Mouse (Mus musculus) E14TG2a.4 (cell line): ENCODE results near the gene Abcb6.

Experiments used
- CTCF ChIP-seq: conservative IDR thresholded peaks from 2 replicates; pipeline ENCODE4 v1.5.1; 2014; ENCODE audit warnings: low read length
- NANOG ChIP-seq: IDR thresholded peaks from 2 replicates; pipeline ENCODE4 v1.6.1; 2014; ENCODE audit warnings: borderline replicate concordance, low read length, mixed read lengths
- POU5F1 ChIP-seq: IDR thresholded peaks from 2 replicates; pipeline ENCODE4 v1.6.1; 2014; ENCODE audit warnings: low read length, borderline replicate concordance

DNA sequence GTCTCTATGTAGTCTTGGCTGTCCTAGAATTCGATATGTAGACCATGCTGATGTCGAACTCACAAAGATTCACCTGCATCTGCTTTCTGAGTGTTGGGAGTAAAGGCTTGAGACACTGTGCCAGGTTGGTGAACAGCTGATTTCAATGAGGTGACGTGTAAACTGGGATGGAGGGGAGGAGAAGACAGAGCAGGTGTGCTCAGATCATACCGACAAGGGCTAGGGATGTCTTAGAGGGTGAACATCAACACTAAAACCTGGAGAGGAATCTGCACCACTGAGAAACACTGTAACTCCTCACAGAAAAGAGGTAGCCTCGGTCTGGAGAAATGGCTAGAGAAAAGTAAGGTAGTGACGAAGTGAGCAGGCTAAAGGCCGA, 12.1 kb downstream of the Abcb6 start:
- TF ChIP-seq CTCF = no peak
- no peak for TF ChIP-seq NANOG
- TF ChIP-seq POU5F1 = no peak
